Mouse (Mus musculus) MEL (cell line): ENCODE data around the gene Gm20388.

Source experiments
- CTCF ChIP-seq, 3 experiments: IDR thresholded peaks in 2 of 3; conservative IDR thresholded peaks in 1 of 3; 2 replicates each; pipeline ENCODE4 v1.5.1; 2011 to 2012; ENCODE audit warnings: low read length in 3 of 3, low read depth in 2 of 3, mild to moderate bottlenecking in 2 of 3, improper control_type of control experiment in 1 of 3, inconsistent platforms in 1 of 3, mixed read lengths in 1 of 3, moderate library complexity in 1 of 3; ENCODE audit not compliant: control insufficient read depth in 1 of 3, insufficient read depth in 1 of 3, poor library complexity in 1 of 3, severe bottlenecking in 1 of 3
- GATA1 ChIP-seq: IDR thresholded peaks from 2 replicates; pipeline ENCODE4 v1.6.1; 2011; ENCODE audit warnings: low read depth, low read length, improper control_type of control experiment
- MYB ChIP-seq: IDR thresholded peaks from 2 replicates; pipeline ENCODE4 v1.6.1; 2011; ENCODE audit warnings: mild to moderate bottlenecking, low read depth, low read length, improper control_type of control experiment
- TCF12 ChIP-seq: IDR thresholded peaks from 2 replicates; pipeline ENCODE4 v1.6.1; 2014; ENCODE audit warnings: low read depth, mild to moderate bottlenecking, inconsistent platforms, low read length, improper control_type of control experiment, moderate library complexity
- USF1 ChIP-seq: IDR thresholded peaks from 2 replicates; pipeline ENCODE4 v1.6.1; 2014; ENCODE audit warnings: low read depth, mild to moderate bottlenecking, inconsistent platforms, low read length, improper control_type of control experiment, moderate library complexity

GRCm38 (mm10) chr8:120824638-120825037, 914.0 kb downstream of the Gm20388 start:
- TF ChIP-seq USF1, result no peak
- no peak for TF ChIP-seq TCF12
- no peak for TF ChIP-seq CTCF (IDR thresholded peaks at IDR 0.05 in 2 of 3, conservative IDR thresholded peaks at IDR 0.05 in 1 of 3; ENCODE audit: control insufficient read depth in 1 of 3, insufficient read depth in 1 of 3, low read depth in 2 of 3, low read length in 3 of 3, poor library complexity in 1 of 3, severe bottlenecking in 1 of 3)
- no peak for TF ChIP-seq GATA1
- no peak for TF ChIP-seq MYB
